Mouse (Mus musculus): ENCODE results near the gene Rwdd2b.

Rwdd2b gene

GRCm38 (mm10) chr16:87420662-87421061 lies 19.7 kb downstream of the Rwdd2b start:
- DNase-seq (ENCODE audit: low read depth, low spot score), result no peak

- no peak for DNase-seq (ENCODE audit: low read depth, low spot score)
Observed at GRCm38 (mm10) chr16:87405001-87405400, 35.4 kb downstream of the Rwdd2b start.

GRCm38 (mm10) chr16:87393813-87394548 lies 46.4 kb downstream of the Rwdd2b start:
- peak; percentile 59 for DNase-seq (ENCODE audit: low read depth, low spot score)

GRCm38 (mm10) chr16:87387444-87387977 lies 52.9 kb downstream of the Rwdd2b start:
- no peak for DNase-seq (ENCODE audit: low read depth, low spot score)

GRCm38 (mm10) chr16:87384366-87384765 lies 56.0 kb downstream of the Rwdd2b start:
- DNase-seq (ENCODE audit: low read depth, low spot score), result no peak
